Mouse (Mus musculus) liver, postnatal 0 days (tissue): Measurements from ENCODE around the gene Ros1. TPM values are rescaled to one million over a fixed set of nuclear protein-coding genes. Genes with fewer than 3 reads are reported as not detected.

Experiments used
- ATAC-seq: fragments of 200-750 bp; cut with Nextera tagmentation; 2 replicates; pipeline ENCODE4 v1.8.0; 2017; ENCODE audit warnings: mild to moderate bottlenecking, moderate library complexity
- DNase-seq: peaks from one replicate; pipeline ENCODE4 v3.0.0-alpha.2; 2016
- H3K27ac ChIP-seq: fragments of 300-500 bp; sonication (generic); 2 replicates; pipeline ENCODE4 v1.5.1; 2014; ENCODE audit warnings: antibody characterized with exemption, moderate library complexity, mild to moderate bottlenecking, low read depth
- H3K27me3 ChIP-seq: fragments of 300-500 bp; sonication (generic); 2 replicates; pipeline ENCODE4 v1.6.1; 2014; ENCODE audit warnings: low read length, control low read depth, mixed read lengths; ENCODE audit not compliant: insufficient read depth
- H3K36me3 ChIP-seq: fragments of 300-500 bp; sonication (generic); replicated peaks from 2 replicates; pipeline ENCODE4 v1.6.1; 2014; ENCODE audit warnings: mild to moderate bottlenecking, control low read depth, low read length, moderate library complexity, mixed read lengths; ENCODE audit not compliant: insufficient read depth
- H3K4me1 ChIP-seq: fragments of 300-500 bp; sonication (generic); 2 replicates; pipeline ENCODE4 v1.6.1; 2014; ENCODE audit warnings: antibody characterized with exemption, mild to moderate bottlenecking, control low read depth; ENCODE audit not compliant: insufficient read depth
- H3K4me2 ChIP-seq: fragments of 300-500 bp; sonication (generic); 2 replicates; pipeline ENCODE4 v1.6.1; 2014; ENCODE audit warnings: low read depth, mild to moderate bottlenecking, low read length, moderate library complexity, mixed read lengths
- H3K4me3 ChIP-seq: fragments of 300-500 bp; sonication (generic); 2 replicates; pipeline ENCODE4 v1.5.1; 2014; ENCODE audit warnings: low read depth, low read length
- H3K9ac ChIP-seq: fragments of 300-500 bp; sonication (generic); replicated peaks from 2 replicates; pipeline ENCODE4 v1.6.1; 2014; ENCODE audit warnings: mild to moderate bottlenecking, moderate library complexity
- H3K9me3 ChIP-seq: fragments of 300-500 bp; sonication (generic); 2 replicates; pipeline ENCODE4 v1.6.1; 2016; ENCODE audit warnings: mild to moderate bottlenecking, control low read depth, low read length, mixed read lengths
- CTCF ChIP-seq: sonication (generic); IDR thresholded peaks from 2 replicates; pipeline ENCODE4 v1.5.1; 2016; ENCODE audit warnings: antibody characterized with exemption, low read depth
- EP300 ChIP-seq: IDR thresholded peaks from 2 replicates; pipeline ENCODE4 v1.6.1; 2016; ENCODE audit warnings: antibody characterized with exemption, low read depth, mild to moderate bottlenecking
- WGBS: fragments of 180-500 bp; shearing (Covaris S2); extraction: QIAGEN DNeasy Blood & Tissue Kit; methylation state at CpG from one replicate; pipeline ENCODE4 v1.1.7; 2014; ENCODE audit not compliant: insufficient replicate concordance; 5-methylcytosine and 5-hydroxymethylcytosine counted together
- polyA plus RNA-seq: library from polyadenylated mRNA; unstranded; fragments of >200 nt; fragmentation: Nextera tagmentation; extraction: Ambion mirVana; gene quantifications from 2 replicates; pipeline ENCODE4 v1.2.1, GENCODE M21; 2015

Gene Ros1
- polyA plus RNA-seq, 1 experiment from 2014 or later, result not detected

DNA sequence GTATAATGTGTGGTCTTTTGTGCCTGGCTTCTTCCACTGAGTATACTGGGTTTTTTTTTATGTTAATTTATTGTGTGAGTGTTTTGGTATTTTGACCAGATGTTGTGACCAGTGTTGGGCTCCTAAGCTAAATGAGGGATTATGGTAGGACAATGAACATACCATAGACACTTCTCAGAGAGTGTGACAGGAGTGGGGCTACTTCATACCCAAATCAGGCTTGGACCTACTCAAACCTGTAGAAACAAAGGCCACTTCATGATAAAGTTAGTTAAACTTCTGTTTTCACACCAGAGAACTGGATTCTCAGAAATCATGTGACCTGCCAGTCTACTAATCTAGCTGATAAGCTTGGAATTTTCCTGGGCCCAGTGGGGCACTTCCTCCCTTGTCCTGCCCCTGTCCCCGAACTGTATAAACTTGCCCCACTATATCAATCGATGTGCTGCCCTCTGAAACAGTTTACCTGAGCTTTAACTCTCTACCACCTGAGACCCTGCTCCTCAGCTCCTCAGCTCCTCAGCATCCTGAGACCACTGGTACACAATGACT, 20.3 kb upstream of the Ros1 start:
- TF ChIP-seq EP300, result no peak
- no peak for TF ChIP-seq CTCF
- Histone ChIP-seq H3K27me3 (no peaks in the 10 kb centered on the region), H3K36me3 (no peaks in the 10 kb centered on the region), H3K9ac (no peak overlapping the region), H3K4me1 (no peaks in the 10 kb centered on the region), H3K9me3 (no peaks in the 10 kb centered on the region), H3K4me3 (no peak overlapping the region), H3K4me2 (no peak overlapping the region), H3K27ac (no peak overlapping the region)
- 24% methylated on average over 2 of the region's 2 CpGs for WGBS
- DNase-seq, result no peak
- ATAC-seq, result no peak

DNA sequence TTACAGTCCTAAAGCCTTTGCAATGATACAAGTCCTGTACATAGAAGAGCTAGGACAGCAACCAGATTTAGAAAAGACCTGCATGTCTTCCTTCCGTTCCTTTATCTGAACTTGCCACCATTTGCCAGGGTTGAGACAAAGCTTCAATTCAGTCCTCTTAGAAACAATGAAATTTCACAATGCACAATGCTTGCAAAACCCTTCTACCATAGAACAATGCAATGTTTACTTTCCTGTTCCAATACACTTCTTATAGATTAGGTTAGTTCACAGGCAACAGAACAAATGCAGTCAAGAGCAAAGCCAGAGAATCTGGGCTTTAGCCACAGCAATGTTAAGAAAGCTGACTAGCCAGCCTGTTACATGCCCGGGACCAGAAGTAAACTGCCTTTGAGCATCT, 9.0 kb upstream of the Ros1 start:
- ATAC-seq, result no peak
- no peak overlapping the region for H3K27ac ChIP-seq
- H3K9ac ChIP-seq, result no peak overlapping the region
- H3K27me3 ChIP-seq, result no peaks in the 10 kb centered on the region
- DNase-seq, result no peak
- H3K4me2 ChIP-seq, result no peak overlapping the region
- no peaks in the 10 kb centered on the region for H3K4me1 ChIP-seq
- no peaks in the 10 kb centered on the region for H3K36me3 ChIP-seq
- no peaks in the 10 kb centered on the region for H3K9me3 ChIP-seq
- 64% methylated on average over 2 of the region's 2 CpGs for WGBS
- TF ChIP-seq CTCF (no peak), EP300 (no peak)
- no peak overlapping the region for H3K4me3 ChIP-seq

DNA sequence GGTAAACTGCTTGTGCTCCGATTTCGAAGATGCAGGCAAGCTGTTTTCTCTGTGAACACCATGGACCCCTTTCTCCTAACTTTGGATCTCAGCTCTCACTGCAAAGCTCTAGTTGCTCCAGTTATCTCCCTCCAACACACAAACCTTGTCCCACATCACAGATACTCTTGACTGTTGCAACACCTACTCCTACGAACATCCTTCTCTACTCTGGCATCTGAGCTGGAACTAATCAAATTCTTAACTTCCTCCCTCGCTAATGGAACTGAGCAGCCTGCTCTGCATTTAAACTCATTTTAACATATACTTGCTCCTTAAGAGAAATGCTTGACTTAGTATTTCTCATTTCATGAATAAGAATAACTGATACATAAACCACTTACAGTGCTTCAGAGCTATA, 9.1 kb downstream of the Ros1 start:
- DNase-seq, result no peak
- Histone ChIP-seq H3K4me2 (no peak overlapping the region), H3K9me3 (no peaks in the 10 kb centered on the region), H3K4me3 (no peak overlapping the region), H3K27ac (no peak overlapping the region), H3K4me1 (no peaks in the 10 kb centered on the region), H3K27me3 (no peaks in the 10 kb centered on the region), H3K9ac (no peak overlapping the region), H3K36me3 (no peaks in the 10 kb centered on the region)
- ATAC-seq, result no peak
- TF ChIP-seq CTCF (no peak), EP300 (no peak)
- 66% methylated on average over 4 of the region's 4 CpGs for WGBS

DNA sequence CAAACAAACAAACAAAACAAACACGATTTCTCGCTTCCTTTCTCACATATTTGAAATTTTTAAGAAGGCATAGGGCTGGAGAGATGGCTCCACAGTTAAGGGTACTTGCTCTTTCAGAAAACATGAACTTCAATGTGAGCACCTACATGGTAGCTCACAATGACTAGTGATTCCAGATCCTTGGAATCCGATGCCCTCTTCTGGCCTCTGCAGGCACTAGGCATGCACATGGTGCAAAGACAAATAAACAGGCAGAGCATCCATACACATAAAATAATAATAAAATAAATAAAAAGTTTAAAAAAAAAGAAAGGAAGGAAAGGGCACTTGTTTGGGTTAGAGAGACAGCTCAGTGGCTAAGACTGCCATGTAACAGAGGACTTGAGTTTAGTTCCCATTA, 12.2 kb downstream of the Ros1 start:
- H3K9ac ChIP-seq, result no peak overlapping the region
- 67% methylated on average over 3 of the region's 3 CpGs for WGBS
- H3K4me1 ChIP-seq, result no peaks in the 10 kb centered on the region
- no peaks in the 10 kb centered on the region for H3K36me3 ChIP-seq
- TF ChIP-seq EP300 (no peak), CTCF (peak; percentile 41; the same call in 1 of the 2 replicates)
- H3K27ac ChIP-seq, result no peak overlapping the region
- ATAC-seq (no peak), DNase-seq (no peak)
- no peak overlapping the region for H3K4me3 ChIP-seq
- no peaks in the 10 kb centered on the region for H3K9me3 ChIP-seq
- no peak overlapping the region for H3K4me2 ChIP-seq
- H3K27me3 ChIP-seq, result no peaks in the 10 kb centered on the region

DNA sequence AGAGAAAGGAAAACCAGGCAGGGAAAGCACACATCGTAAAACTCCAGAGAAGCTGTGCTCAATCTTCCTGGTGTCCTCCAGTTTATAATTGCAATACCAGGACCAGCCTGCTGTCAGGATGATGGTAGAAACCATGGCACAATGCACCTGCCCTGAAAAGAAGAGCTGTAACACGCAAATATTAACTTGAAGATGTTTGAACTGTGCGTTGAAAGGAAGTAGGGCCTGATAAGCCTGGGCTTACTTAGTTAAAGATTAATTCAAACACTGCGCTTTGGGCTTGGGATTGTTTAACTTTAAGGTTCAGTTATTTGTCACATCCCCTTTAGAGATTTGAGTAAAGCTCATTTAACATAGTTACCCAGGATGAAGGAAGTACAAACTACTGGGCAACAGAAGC, 20.7 kb downstream of the Ros1 start:
- H3K9me3 ChIP-seq, result no peaks in the 10 kb centered on the region
- no peaks in the 10 kb centered on the region for H3K27me3 ChIP-seq
- no peak overlapping the region for H3K9ac ChIP-seq
- no peak overlapping the region for H3K4me2 ChIP-seq
- TF ChIP-seq CTCF (no peak), EP300 (no peak)
- DNase-seq, result no peak
- no peaks in the 10 kb centered on the region for H3K36me3 ChIP-seq
- WGBS, result 39% methylated on average over 4 of the region's 4 CpGs
- H3K4me3 ChIP-seq, result no peak overlapping the region
- peaks cover 2% of the 10 kb centered on the region; the same call in 1 of the 2 replicates for H3K4me1 ChIP-seq
- H3K27ac ChIP-seq, result no peak overlapping the region
- no peak for ATAC-seq

DNA sequence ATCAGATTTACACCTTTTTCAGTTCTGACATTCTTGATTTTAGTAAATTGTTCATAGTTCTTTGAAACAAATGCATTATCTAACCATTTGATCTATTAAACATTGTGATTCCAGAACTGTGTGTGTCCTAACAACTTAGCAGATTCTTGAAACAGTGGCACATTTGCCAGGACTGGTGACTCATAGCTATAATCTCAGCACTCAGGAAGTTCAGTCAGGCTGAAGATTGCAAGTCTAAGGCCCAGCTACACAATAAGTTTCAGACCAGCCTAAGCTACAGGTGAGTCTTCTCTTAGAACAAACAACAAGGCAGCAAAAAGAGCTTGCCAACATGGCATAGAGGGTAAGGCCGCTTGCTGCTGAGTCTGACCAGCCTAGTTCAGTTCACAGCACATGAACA, 24.6 kb downstream of the Ros1 start:
- Histone ChIP-seq H3K9me3 (no peaks in the 10 kb centered on the region), H3K27ac (no peak overlapping the region), H3K4me1 (peaks cover 2% of the 10 kb centered on the region; the same call in 1 of the 2 replicates), H3K36me3 (no peaks in the 10 kb centered on the region), H3K4me3 (no peak overlapping the region), H3K4me2 (no peak overlapping the region), H3K9ac (no peak overlapping the region), H3K27me3 (no peaks in the 10 kb centered on the region)
- DNase-seq, result no peak
- ATAC-seq, result no peak
- WGBS, result 73% methylated on average over 1 of the region's 1 CpGs
- no peak for TF ChIP-seq CTCF
- TF ChIP-seq EP300, result no peak

DNA sequence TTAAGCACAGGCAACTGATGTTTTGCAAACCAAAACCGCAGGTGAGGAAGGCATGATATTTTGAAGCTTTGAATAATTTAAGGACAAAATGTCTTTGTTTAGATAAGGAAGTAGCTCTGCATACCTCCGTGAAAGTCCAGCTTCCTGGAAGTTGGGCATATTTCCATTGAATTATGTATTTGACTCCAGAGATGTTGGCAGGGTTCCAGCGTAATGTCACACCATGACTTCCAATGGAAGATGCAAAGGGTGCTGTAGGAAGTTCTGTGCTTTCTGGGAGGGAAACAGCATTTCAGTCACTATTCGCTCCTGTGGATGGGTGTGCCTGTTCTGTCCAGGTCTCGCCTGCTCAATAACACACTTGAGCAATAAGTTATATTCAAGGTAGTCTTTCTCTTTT, 25.2 kb downstream of the Ros1 start:
- Histone ChIP-seq H3K9me3 (no peaks in the 10 kb centered on the region), H3K4me2 (no peak overlapping the region), H3K27ac (no peak overlapping the region), H3K4me1 (peaks cover 2% of the 10 kb centered on the region; the same call in 1 of the 2 replicates), H3K9ac (no peak overlapping the region), H3K36me3 (no peaks in the 10 kb centered on the region), H3K4me3 (no peak overlapping the region), H3K27me3 (no peaks in the 10 kb centered on the region)
- DNase-seq (no peak), ATAC-seq (no peak)
- WGBS, result 67% methylated on average over 5 of the region's 5 CpGs
- TF ChIP-seq CTCF (no peak), EP300 (no peak)
